Mouse (Mus musculus) spleen, adult 2 months (tissue): ENCODE measurements around the gene Abca1.

Experiments used
- CTCF ChIP-seq: fragments of 200-500 bp; IDR thresholded peaks from 2 replicates; pipeline ENCODE4 v1.5.1; 2011; ENCODE audit warnings: mild to moderate bottlenecking, inconsistent platforms; ENCODE audit not compliant: insufficient read depth, insufficient read length, insufficient replicate concordance; ENCODE audit errors: extremely low read depth
- POLR2A ChIP-seq: fragments of 200-500 bp; IDR thresholded peaks from 2 replicates; pipeline ENCODE4 v1.6.1; 2011; ENCODE audit warnings: low read depth, low read length, inconsistent platforms

DNA sequence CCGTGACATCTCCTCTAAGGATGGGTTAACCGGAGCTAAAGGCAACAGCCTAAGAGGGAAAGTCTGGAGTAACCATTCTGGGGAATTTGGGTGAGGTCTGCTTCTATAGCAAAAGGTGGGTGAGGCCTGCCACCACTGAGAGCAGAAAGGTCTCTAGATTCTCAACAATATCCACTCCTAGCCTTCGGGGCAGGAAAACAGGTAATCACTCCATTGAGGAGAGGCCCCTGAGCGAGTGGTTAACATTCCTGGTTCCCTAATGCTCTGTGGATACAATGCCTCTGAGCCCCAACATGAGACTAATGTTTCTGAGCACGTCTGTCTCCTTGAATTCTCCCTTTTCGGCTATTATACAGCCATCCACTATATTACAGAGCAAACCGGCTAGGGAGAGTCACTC is 145.3 kb downstream of the Abca1 start:
- TF ChIP-seq POLR2A, result no peak
- no peak for TF ChIP-seq CTCF
